Mouse (Mus musculus): ENCODE data around the gene Mycbp2. TPM values are rescaled to one million over a fixed set of nuclear protein-coding genes. Genes with fewer than 3 reads are reported as not detected.

Gene Mycbp2
- polyA plus RNA-seq, 1 experiment from 2014 or later = 23.6 TPM

GRCm38 (mm10) chr14:103085840-103086533, 260.6 kb downstream of the Mycbp2 start:
- 81% methylated on average over 1 of the region's 1 CpGs for WGBS
- Histone ChIP-seq H3K36me3 (peaks cover 51% of the 10 kb centered on the region), H3K9me3 (no peaks in the 10 kb centered on the region), H3K9ac (no peak overlapping the region), H3K27ac (no peak overlapping the region), H3K4me3 (no peak overlapping the region), H3K27me3 (no peaks in the 10 kb centered on the region), H3K4me1 (no peaks in the 10 kb centered on the region), H3K4me2 (no peak overlapping the region)
- ATAC-seq (ENCODE audit: insufficient number of reproducible peaks, low FRiP score, low TSS enrichment, low read depth) = no peak

DNA sequence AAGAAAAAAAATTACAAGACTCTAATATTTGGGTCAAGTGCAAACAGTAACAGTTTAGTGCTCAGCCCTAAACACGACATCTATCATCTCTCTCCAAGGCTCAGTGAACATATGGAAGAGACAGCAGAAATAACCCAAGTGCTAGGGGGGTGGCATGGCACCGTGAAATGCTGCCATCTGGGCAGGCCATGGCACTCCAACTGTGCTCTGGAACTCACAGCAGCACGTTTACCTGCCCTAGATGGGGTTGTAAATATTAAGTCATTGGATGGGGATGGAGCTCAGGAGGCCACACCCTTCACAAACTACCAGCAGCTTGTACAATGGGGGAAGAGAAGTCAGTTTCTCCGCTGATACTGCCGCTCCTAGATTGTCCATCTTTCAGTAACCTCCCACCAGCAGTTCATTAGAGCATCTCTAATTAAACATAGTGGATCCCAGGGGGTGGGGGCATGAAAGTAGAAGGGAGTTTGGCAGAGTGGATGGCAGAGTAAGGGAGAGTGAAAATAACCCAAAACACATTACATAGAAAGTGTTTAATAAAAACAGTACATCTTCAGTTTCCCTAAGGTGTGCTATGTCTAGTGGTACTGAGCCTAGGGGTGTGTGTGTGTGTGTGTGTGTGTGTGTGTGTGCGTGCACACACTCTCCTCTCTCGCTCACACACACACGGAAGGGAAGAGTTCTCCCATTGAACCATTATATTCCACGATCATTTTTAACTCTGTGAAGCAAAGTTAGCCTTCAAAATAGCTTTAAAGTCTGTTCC, 267.2 kb downstream of the Mycbp2 start:
- no peak overlapping the region for H3K9ac ChIP-seq
- H3K27ac ChIP-seq = no peak overlapping the region
- H3K4me1 ChIP-seq = no peaks in the 10 kb centered on the region
- 81% methylated on average over 9 of the region's 9 CpGs for WGBS
- H3K4me3 ChIP-seq = no peak overlapping the region
- no peaks in the 10 kb centered on the region for H3K27me3 ChIP-seq
- ATAC-seq (ENCODE audit: insufficient number of reproducible peaks, low FRiP score, low TSS enrichment, low read depth) = no peak
- peaks cover 53% of the 10 kb centered on the region for H3K36me3 ChIP-seq
- H3K4me2 ChIP-seq = no peak overlapping the region
- H3K9me3 ChIP-seq = no peaks in the 10 kb centered on the region

DNA sequence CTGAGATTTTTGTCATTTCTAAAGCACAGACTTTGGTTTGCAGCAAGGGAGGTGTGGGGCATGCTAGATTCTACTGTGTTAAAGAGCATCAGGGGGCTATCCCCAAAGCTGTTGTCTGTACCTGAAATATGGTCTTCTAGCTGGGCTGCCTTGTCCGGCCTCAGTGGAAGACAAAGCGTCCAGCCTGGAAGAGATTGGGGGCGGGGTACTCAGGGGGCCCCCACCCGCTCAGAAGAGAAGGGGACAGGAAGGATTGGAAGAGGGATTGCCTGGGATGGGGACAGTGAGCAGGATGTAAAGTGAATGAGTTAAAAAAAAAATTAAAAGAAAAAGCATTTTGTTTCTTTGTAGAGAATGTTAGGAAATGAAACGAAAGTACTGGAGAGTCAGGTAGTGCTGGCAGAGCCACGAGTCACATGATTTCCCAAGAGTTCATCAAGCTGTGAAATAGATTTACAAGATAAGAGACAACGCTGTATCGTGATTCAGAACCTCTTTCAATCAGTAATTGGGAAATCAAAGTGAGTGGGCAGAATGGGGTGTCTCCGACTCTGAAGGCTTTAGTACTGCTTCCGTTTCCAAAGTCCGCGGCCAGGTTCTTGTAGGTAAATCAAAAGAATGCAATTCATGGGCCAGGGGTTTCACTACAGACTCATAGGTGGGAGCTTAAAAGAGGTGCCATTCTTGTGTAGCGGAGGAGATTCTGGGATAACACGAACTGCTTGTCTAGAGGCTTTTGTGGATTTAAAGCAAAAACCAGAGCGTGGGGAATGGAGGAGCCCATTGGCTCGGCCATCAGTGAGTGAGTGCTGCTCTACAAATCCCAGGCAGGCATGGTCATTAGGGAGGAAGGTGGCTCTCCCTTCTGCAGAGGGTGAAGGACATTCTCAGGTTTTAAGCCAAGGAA, 268.4 kb downstream of the Mycbp2 start:
- WGBS = 87% methylated on average over 16 of the region's 16 CpGs
- Histone ChIP-seq H3K4me3 (no peak overlapping the region), H3K4me2 (no peak overlapping the region), H3K4me1 (no peaks in the 10 kb centered on the region), H3K36me3 (peaks cover 59% of the 10 kb centered on the region), H3K27ac (0 out of 2 replicates have a peak overlapping the region, but pooled peaks have one; percentile 38), H3K27me3 (no peaks in the 10 kb centered on the region), H3K9ac (no peak overlapping the region), H3K9me3 (no peaks in the 10 kb centered on the region)
- no peak for ATAC-seq (ENCODE audit: insufficient number of reproducible peaks, low FRiP score, low TSS enrichment, low read depth)

DNA sequence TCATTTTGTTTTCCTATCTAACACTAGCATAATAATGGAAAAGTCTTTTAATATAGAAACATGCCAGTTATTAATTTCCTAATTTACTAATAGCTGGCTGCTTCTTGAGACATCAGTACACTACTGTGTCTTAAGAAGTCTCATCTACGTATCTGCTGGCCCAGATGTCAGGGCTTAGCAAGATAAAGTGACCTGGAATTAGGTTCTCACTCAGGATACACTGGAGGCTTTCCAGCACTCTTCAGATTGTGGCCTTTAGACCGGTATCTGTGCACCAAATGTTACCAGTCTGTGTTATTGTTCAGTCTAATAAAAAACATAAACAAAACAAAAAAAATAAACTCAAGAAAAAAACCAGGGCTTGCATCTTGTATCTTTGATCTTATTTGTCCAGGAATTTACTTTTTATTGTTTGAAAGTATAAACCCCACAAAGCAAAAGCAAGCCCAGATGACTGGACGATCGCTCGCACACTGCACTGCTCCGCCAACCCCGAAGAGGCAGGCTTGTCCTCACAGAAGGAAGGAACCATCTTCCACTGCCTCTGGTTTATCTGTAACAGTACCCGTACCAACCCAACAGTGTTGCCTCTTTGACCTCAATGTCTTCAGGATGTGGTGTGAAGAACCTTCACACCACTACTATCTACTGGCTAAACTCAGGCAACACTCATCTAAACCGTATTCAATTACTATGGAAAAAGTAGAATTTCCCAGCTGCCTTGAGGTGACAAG, 269.2 kb downstream of the Mycbp2 start:
- Histone ChIP-seq H3K27me3 (no peaks in the 10 kb centered on the region), H3K36me3 (peaks cover 54% of the 10 kb centered on the region), H3K4me2 (no peak overlapping the region), H3K4me3 (no peak overlapping the region), H3K27ac (no peak overlapping the region), H3K4me1 (no peaks in the 10 kb centered on the region), H3K9me3 (no peaks in the 10 kb centered on the region), H3K9ac (no peak overlapping the region)
- 84% methylated on average over 9 of the region's 9 CpGs for WGBS
- ATAC-seq (ENCODE audit: insufficient number of reproducible peaks, low FRiP score, low TSS enrichment, low read depth) = no peak

DNA sequence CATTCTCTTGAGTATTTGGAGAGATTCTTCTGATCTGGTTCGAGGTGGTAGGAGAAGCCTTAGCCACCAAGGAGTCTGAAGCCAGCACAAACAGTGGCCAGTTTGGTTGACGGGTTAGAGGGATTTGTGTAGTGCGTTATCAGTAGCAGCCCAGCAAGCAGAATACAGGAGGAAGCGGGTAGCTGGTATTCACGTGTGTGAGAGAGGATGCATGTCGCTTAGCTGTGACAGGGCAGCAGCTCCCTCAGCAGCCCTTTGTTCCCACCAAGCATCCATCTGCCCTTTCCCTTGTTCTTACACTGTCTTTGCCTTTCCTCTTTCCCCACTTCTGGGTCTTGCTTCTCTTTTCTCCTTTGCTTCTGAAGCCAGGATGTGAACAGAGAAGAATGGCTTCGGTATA, 271.4 kb downstream of the Mycbp2 start:
- Histone ChIP-seq H3K36me3 (peaks cover 50% of the 10 kb centered on the region), H3K4me2 (no peak overlapping the region), H3K27ac (no peak overlapping the region), H3K9me3 (no peaks in the 10 kb centered on the region), H3K4me1 (peaks cover 5% of the 10 kb centered on the region; the same call in 1 of the 2 replicates), H3K27me3 (no peaks in the 10 kb centered on the region), H3K9ac (no peak overlapping the region), H3K4me3 (no peak overlapping the region)
- 92% methylated on average over 7 of the region's 7 CpGs for WGBS
- ATAC-seq (ENCODE audit: insufficient number of reproducible peaks, low FRiP score, low TSS enrichment, low read depth) = no peak

GRCm38 (mm10) chr14:103073825-103074224, 272.8 kb downstream of the Mycbp2 start:
- no peak overlapping the region for H3K9ac ChIP-seq
- H3K9me3 ChIP-seq = no peaks in the 10 kb centered on the region
- peaks cover 9% of the 10 kb centered on the region; the same call in 1 of the 2 replicates for H3K4me1 ChIP-seq
- no peak overlapping the region for H3K4me2 ChIP-seq
- no peak overlapping the region for H3K27ac ChIP-seq
- peaks cover 45% of the 10 kb centered on the region for H3K36me3 ChIP-seq
- H3K4me3 ChIP-seq = no peak overlapping the region
- 96% methylated on average over 8 of the region's 8 CpGs for WGBS
- no peaks in the 10 kb centered on the region for H3K27me3 ChIP-seq
- ATAC-seq (ENCODE audit: insufficient number of reproducible peaks, low FRiP score, low TSS enrichment, low read depth) = no peak

GRCm38 (mm10) chr14:103072731-103073130, 273.9 kb downstream of the Mycbp2 start:
- ATAC-seq (ENCODE audit: insufficient number of reproducible peaks, low FRiP score, low TSS enrichment, low read depth) = no peak
- Histone ChIP-seq H3K4me2 (no peak overlapping the region), H3K27me3 (no peaks in the 10 kb centered on the region), H3K9ac (no peak overlapping the region), H3K9me3 (no peaks in the 10 kb centered on the region), H3K4me1 (peaks cover 9% of the 10 kb centered on the region; the same call in 1 of the 2 replicates), H3K36me3 (peaks cover 36% of the 10 kb centered on the region), H3K27ac (no peak overlapping the region), H3K4me3 (no peak overlapping the region)
- 83% methylated on average over 4 of the region's 4 CpGs for WGBS

GRCm38 (mm10) chr14:103071471-103071870, 275.1 kb downstream of the Mycbp2 start:
- 88% methylated on average over 12 of the region's 12 CpGs for WGBS
- no peak for ATAC-seq (ENCODE audit: insufficient number of reproducible peaks, low FRiP score, low TSS enrichment, low read depth)
- H3K9ac ChIP-seq = no peak overlapping the region
- no peak overlapping the region for H3K27ac ChIP-seq
- peaks cover 27% of the 10 kb centered on the region for H3K36me3 ChIP-seq
- H3K4me1 ChIP-seq = peaks cover 9% of the 10 kb centered on the region; the same call in 1 of the 2 replicates
- H3K27me3 ChIP-seq = no peaks in the 10 kb centered on the region
- H3K9me3 ChIP-seq = no peaks in the 10 kb centered on the region
- no peak overlapping the region for H3K4me3 ChIP-seq
- H3K4me2 ChIP-seq = no peak overlapping the region

DNA sequence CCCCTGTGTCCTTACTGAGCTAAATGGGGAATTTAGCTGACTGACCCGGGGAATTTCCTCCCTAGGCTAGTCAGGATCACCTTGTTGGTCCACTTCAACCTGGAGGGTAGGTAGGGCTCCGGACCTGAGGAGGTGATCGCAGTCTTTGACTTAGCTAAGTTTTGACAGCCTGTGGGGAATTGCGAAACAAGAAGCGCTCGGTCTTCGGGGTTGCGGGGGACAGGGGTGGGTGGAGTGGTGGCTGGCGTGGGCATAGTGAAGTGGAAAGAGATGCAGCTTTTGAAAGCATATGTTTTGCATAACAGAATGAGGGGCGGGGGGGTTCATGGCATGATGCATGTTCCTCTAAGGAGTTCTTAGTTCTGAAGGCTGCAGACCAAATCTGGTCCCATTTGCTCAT, 275.8 kb downstream of the Mycbp2 start:
- no peak for ATAC-seq (ENCODE audit: insufficient number of reproducible peaks, low FRiP score, low TSS enrichment, low read depth)

DNA sequence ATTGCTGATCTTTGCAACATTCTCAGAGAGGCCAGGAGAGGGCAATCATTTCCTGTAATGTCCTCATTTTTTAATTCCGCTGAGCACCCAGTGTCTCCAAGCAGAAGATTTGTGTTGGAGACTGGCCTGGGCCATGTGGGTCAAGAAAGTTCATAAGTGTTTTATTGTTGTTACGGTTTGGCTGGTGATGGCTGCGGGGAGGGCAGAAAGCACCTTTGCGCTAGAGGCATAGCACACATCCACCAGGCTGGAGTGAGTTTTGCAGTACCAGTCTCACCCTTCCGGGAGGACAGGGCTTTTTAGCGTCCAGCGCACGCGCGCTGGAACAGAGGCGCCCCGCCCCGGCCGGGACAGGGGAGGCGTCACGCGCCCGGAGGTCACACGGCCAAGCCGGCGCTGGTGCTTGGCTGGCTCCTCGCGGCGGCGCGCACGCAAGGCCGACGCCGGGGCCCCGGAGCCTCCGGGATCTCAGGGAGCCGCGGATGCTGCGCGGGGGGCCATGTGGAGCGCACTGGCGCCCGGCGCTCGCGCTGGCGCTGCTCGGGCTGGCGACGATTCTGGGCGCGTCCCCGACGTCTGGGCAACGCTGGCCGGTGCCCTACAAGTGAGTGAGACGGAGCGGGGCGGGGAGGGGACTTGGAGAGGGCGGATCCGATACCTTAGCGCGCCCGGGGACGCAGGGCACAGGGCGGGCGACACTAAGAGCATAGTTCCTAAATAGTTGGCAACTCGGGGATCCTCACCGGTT, 276.6 kb downstream of the Mycbp2 start, which contains the start of gene Cln5:
Gene Cln5, plus strand, starts transcription at position 353 of the 748 bp plus-strand sequence.
- peak within 1 kb of the TSS; percentile 88 for H3K27ac ChIP-seq
- under 1% methylated on average over 65 of the region's 65 CpGs for WGBS
- H3K9ac ChIP-seq = peak within 1 kb of the TSS; percentile 66
- H3K4me1 ChIP-seq = peaks cover 12% of the 10 kb centered on the region
- ATAC-seq (ENCODE audit: insufficient number of reproducible peaks, low FRiP score, low TSS enrichment, low read depth) = peak; percentile 97
- no peaks in the 10 kb centered on the region for H3K27me3 ChIP-seq
- H3K36me3 ChIP-seq = peaks cover 19% of the 10 kb centered on the region
- peak within 1 kb of the TSS; percentile 71 for H3K4me3 ChIP-seq
- H3K4me2 ChIP-seq = peak within 1 kb of the TSS; percentile 80
- no peaks in the 10 kb centered on the region for H3K9me3 ChIP-seq

More for the DNA sequence above, 275.8 kb downstream of the Mycbp2 start:
- peaks cover 9% of the 10 kb centered on the region; the same call in 1 of the 2 replicates for H3K4me1 ChIP-seq
- H3K27ac ChIP-seq = peak overlapping the region; percentile 88
- whole genome bisulfite sequencing = 3% methylated on average over 10 of the region's 10 CpGs
- H3K4me3 ChIP-seq = peak overlapping the region; percentile 71
- peak overlapping the region; percentile 80 for H3K4me2 ChIP-seq
- H3K27me3 ChIP-seq = no peaks in the 10 kb centered on the region
- H3K9ac ChIP-seq = peak overlapping the region; percentile 66
- peaks cover 23% of the 10 kb centered on the region for H3K36me3 ChIP-seq
- H3K9me3 ChIP-seq = no peaks in the 10 kb centered on the region
